Mouse (Mus musculus) liver, adult 2 months (tissue): ENCODE measurements at regions not wholly inside any gene's neighbourhood (a gene's known extent, or its start where the extent isn't known, plus 50 kb on each side); places are given as distances from the start of the nearest gene placed in this dataset.

Experiments
- CTCF ChIP-seq: fragments of 200-500 bp; IDR thresholded peaks from 2 replicates; pipeline ENCODE4 v1.5.1; 2011; ENCODE audit warnings: low read depth, low read length, control low read depth
- POLR2A ChIP-seq: fragments of 200-500 bp; IDR thresholded peaks from 2 replicates; pipeline ENCODE4 v1.6.1; 2011; ENCODE audit warnings: low read length, control low read depth; ENCODE audit not compliant: insufficient read depth; ENCODE audit errors: extremely low read depth

GRCm38 (mm10) chr4:124048348-124048831, 130.6 kb upstream of the 4930535I16Rik start:
- TF ChIP-seq CTCF = no peak
- no peak for TF ChIP-seq POLR2A
